Mouse (Mus musculus): ENCODE data around the gene Chfr. TPM values are rescaled to one million over a fixed set of nuclear protein-coding genes. Genes with fewer than 3 reads are reported as not detected.

Gene Chfr
- polyA plus RNA-seq, 1 experiment from 2014 or later: 11.6 TPM

GRCm38 (mm10) chr5:110177021-110177420 is 41.4 kb downstream of the Chfr start:
- H3K4me3 ChIP-seq (ENCODE audit: low read depth, low read length): peak overlapping the region; percentile 98
- H3K27ac ChIP-seq (ENCODE audit: low read depth): peak overlapping the region; percentile 86
- peak; percentile 10 for ATAC-seq
- no peak for DNase-seq
- WGBS (ENCODE audit: insufficient replicate concordance): 2% methylated on average over 19 of the region's 19 CpGs
- H3K4me1 ChIP-seq (ENCODE audit: insufficient read depth): peaks cover 17% of the 10 kb centered on the region
- TF ChIP-seq CTCF (IDR thresholded peaks at IDR 0.05; ENCODE audit: low read depth) (no peak), EP300 (IDR thresholded peaks at IDR 0.05; ENCODE audit: low read depth) (no peak)
- H3K36me3 ChIP-seq (replicated peaks; ENCODE audit: insufficient read depth, low read length): peaks cover 4% of the 10 kb centered on the region
- H3K4me2 ChIP-seq (ENCODE audit: low read depth, low read length): peak overlapping the region; percentile 90
- H3K9me3 ChIP-seq (ENCODE audit: low read length): no peaks in the 10 kb centered on the region
- H3K9ac ChIP-seq (replicated peaks): peak overlapping the region; percentile 94
- H3K27me3 ChIP-seq (ENCODE audit: insufficient read depth, low read length): no peaks in the 10 kb centered on the region

DNA sequence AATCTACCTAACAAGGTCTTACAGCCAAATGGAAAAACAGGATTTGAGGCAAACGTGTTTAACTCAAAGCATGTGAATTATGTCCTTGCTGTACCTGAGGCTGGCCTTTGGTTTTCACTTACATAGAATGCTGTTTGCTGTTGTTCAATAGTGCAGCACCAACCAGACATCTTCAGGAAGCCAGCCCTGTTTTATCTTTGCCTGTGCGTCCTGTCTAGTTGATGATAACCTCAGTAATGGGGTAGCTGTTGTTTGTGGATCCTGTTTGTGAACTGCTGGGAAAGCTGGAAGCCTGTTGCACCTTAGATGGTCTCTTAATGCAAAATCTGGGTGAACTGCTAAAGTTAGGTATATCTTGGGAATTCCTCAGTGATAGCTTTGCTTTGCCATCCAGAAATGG is 43.0 kb downstream of the Chfr start:
- H3K27me3 ChIP-seq (ENCODE audit: insufficient read depth, low read length): no peaks in the 10 kb centered on the region
- DNase-seq (no peak), ATAC-seq (no peak)
- H3K4me3 ChIP-seq (ENCODE audit: low read depth, low read length): no peak overlapping the region
- H3K9ac ChIP-seq (replicated peaks): no peak overlapping the region
- TF ChIP-seq EP300 (IDR thresholded peaks at IDR 0.05; ENCODE audit: low read depth) (peak; percentile 46; the same call in 1 of the 2 replicates), CTCF (IDR thresholded peaks at IDR 0.05; ENCODE audit: low read depth) (no peak)
- 54% methylated on average over 2 of the region's 2 CpGs for WGBS (ENCODE audit: insufficient replicate concordance)
- no peak overlapping the region for H3K27ac ChIP-seq (ENCODE audit: low read depth)
- H3K9me3 ChIP-seq (ENCODE audit: low read length): no peaks in the 10 kb centered on the region
- no peak overlapping the region for H3K4me2 ChIP-seq (ENCODE audit: low read depth, low read length)
- H3K4me1 ChIP-seq (ENCODE audit: insufficient read depth): peaks cover 17% of the 10 kb centered on the region
- peaks cover 13% of the 10 kb centered on the region for H3K36me3 ChIP-seq (replicated peaks; ENCODE audit: insufficient read depth, low read length)

DNA sequence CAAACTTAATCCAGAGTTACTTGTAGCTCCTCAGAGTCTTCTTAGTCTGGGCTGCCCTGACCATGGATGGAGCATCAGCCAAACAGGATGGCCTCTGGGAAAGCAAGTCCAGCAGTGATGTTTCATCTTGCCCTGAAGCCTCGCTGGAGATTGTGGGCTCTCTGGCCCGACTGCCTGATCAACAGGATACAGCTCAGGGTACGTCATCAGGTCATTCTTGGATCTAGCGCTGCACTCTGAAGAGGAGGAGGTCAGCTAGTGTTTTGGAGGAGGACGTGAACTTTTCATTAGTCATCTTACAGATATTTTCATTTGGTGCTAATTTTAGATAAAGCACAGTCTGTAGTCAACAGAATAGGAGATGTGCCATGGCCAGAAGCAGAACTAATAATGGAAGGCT is 46.1 kb downstream of the Chfr start:
- peaks cover 37% of the 10 kb centered on the region for H3K36me3 ChIP-seq (replicated peaks; ENCODE audit: insufficient read depth, low read length)
- H3K4me1 ChIP-seq (ENCODE audit: insufficient read depth): peaks cover 15% of the 10 kb centered on the region
- H3K27me3 ChIP-seq (ENCODE audit: insufficient read depth, low read length): no peaks in the 10 kb centered on the region
- ATAC-seq (no peak), DNase-seq (no peak)
- no peak overlapping the region for H3K4me3 ChIP-seq (ENCODE audit: low read depth, low read length)
- no peaks in the 10 kb centered on the region for H3K9me3 ChIP-seq (ENCODE audit: low read length)
- no peak overlapping the region for H3K9ac ChIP-seq (replicated peaks)
- TF ChIP-seq CTCF (IDR thresholded peaks at IDR 0.05; ENCODE audit: low read depth): no peak
- no peak for TF ChIP-seq EP300 (IDR thresholded peaks at IDR 0.05; ENCODE audit: low read depth)
- H3K27ac ChIP-seq (ENCODE audit: low read depth): no peak overlapping the region
- 78% methylated on average over 5 of the region's 5 CpGs for WGBS (ENCODE audit: insufficient replicate concordance)
- H3K4me2 ChIP-seq (ENCODE audit: low read depth, low read length): no peak overlapping the region

DNA sequence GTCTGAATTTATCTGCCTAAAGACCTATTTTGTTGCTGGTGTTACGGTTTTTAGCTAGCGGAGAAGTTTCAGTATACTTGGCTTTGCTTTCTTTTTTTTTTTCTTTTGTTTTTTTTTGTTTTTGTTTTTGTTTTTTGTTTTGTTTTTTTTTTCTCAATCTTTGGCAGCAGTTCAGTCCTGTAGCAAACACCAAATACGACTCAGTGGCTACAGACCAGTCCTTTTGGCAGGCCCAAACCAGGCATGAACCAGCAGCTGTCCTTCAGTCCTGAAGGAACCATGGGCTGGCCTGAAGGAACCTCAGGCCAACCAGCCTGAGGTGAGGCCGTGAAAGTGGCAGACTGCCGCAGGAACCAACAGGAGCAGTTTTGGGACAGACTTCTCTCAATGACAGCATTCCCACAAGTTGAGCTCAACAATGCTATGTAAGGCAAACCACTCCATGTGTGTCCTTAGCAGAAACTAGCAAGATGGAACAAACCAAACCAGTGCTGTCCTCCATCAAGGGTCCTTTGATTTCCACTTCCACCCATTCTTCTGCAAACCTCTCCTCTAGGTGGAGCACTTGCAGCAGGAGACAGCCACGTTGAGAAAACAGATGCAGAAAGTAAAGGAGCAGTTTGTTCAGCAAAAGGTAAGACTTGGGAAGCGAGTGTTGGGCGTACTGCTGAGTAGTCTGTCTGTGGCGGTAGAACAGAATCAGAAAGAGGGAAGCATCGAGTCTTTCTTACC is 67.7 kb downstream of the Chfr start:
- ATAC-seq: no peak
- Histone ChIP-seq H3K27ac (ENCODE audit: low read depth) (no peak overlapping the region), H3K36me3 (replicated peaks; ENCODE audit: insufficient read depth, low read length) (peaks cover 75% of the 10 kb centered on the region), H3K4me1 (ENCODE audit: insufficient read depth) (no peaks in the 10 kb centered on the region), H3K4me2 (ENCODE audit: low read depth, low read length) (no peak overlapping the region), H3K9me3 (ENCODE audit: low read length) (no peaks in the 10 kb centered on the region), H3K4me3 (ENCODE audit: low read depth, low read length) (no peak overlapping the region), H3K9ac (replicated peaks) (no peak overlapping the region), H3K27me3 (ENCODE audit: insufficient read depth, low read length) (no peaks in the 10 kb centered on the region)
- TF ChIP-seq EP300 (IDR thresholded peaks at IDR 0.05; ENCODE audit: low read depth) (no peak), CTCF (IDR thresholded peaks at IDR 0.05; ENCODE audit: low read depth) (peak; percentile 60)
- DNase-seq: no peak
- WGBS (ENCODE audit: insufficient replicate concordance): 82% methylated on average over 10 of the region's 10 CpGs

DNA sequence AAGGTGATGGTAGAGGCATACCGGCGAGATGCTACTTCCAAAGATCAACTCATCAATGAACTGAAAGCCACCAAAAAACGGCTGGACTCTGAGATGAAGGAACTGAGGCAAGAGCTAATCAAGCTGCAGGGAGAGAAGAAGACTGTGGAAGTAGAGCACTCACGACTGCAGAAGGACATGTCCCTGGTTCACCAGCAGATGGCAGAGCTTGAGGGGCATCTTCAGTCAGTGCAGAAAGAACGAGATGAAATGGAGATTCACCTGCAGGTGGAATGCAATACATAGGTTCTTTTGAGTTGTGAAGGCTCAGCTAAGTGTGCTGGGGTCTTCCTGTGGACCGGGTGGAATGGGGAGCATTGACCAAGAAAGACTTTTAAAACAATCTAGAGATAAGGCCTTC is 69.1 kb downstream of the Chfr start:
- no peak overlapping the region for H3K4me2 ChIP-seq (ENCODE audit: low read depth, low read length)
- 68% methylated on average over 6 of the region's 6 CpGs for WGBS (ENCODE audit: insufficient replicate concordance)
- H3K9ac ChIP-seq (replicated peaks): no peak overlapping the region
- no peaks in the 10 kb centered on the region for H3K9me3 ChIP-seq (ENCODE audit: low read length)
- no peaks in the 10 kb centered on the region for H3K27me3 ChIP-seq (ENCODE audit: insufficient read depth, low read length)
- H3K27ac ChIP-seq (ENCODE audit: low read depth): no peak overlapping the region
- no peak for TF ChIP-seq EP300 (IDR thresholded peaks at IDR 0.05; ENCODE audit: low read depth)
- TF ChIP-seq CTCF (IDR thresholded peaks at IDR 0.05; ENCODE audit: low read depth): peak; percentile 65
- H3K4me3 ChIP-seq (ENCODE audit: low read depth, low read length): no peak overlapping the region
- no peak for DNase-seq
- no peaks in the 10 kb centered on the region for H3K4me1 ChIP-seq (ENCODE audit: insufficient read depth)
- H3K36me3 ChIP-seq (replicated peaks; ENCODE audit: insufficient read depth, low read length): peaks cover 88% of the 10 kb centered on the region
- no peak for ATAC-seq

- ATAC-seq: peak; percentile 40; the same call in 1 of the 2 replicates
- Histone ChIP-seq H3K27me3 (ENCODE audit: insufficient read depth, low read length) (no peaks in the 10 kb centered on the region), H3K4me3 (ENCODE audit: low read depth, low read length) (no peak overlapping the region), H3K9me3 (ENCODE audit: low read length) (no peaks in the 10 kb centered on the region), H3K27ac (ENCODE audit: low read depth) (no peak overlapping the region), H3K9ac (replicated peaks) (no peak overlapping the region), H3K4me2 (ENCODE audit: low read depth, low read length) (no peak overlapping the region), H3K4me1 (ENCODE audit: insufficient read depth) (no peaks in the 10 kb centered on the region), H3K36me3 (replicated peaks; ENCODE audit: insufficient read depth, low read length) (peaks cover 86% of the 10 kb centered on the region)
- DNase-seq: peak; percentile 22
- no peak for TF ChIP-seq CTCF (IDR thresholded peaks at IDR 0.05; ENCODE audit: low read depth)
- TF ChIP-seq EP300 (IDR thresholded peaks at IDR 0.05; ENCODE audit: low read depth): no peak
- 65% methylated on average over 2 of the region's 2 CpGs for WGBS (ENCODE audit: insufficient replicate concordance)
These were observed 75.7 kb downstream of the Chfr start for GRCm38 (mm10) chr5:110211312-110211711.
